Mouse (Mus musculus) small intestine, adult 2 months (tissue): ENCODE measurements around the gene Cpm. TPM values are rescaled to one million over a fixed set of nuclear protein-coding genes. Genes with fewer than 3 reads are reported as not detected.

Experiments
- H3K27ac ChIP-seq: fragments of 200-500 bp; 2 replicates; pipeline ENCODE4 v1.5.1; 2012; ENCODE audit warnings: low read depth, low read length, control low read depth, inconsistent platforms; ENCODE audit not compliant: insufficient read depth
- H3K27me3 ChIP-seq: fragments of 200-500 bp; 2 replicates; pipeline ENCODE4 v1.6.1; 2012; ENCODE audit warnings: mild to moderate bottlenecking, moderate library complexity, low read length, inconsistent platforms; ENCODE audit not compliant: control insufficient read depth, insufficient read depth
- H3K36me3 ChIP-seq: fragments of 200-500 bp; 2 replicates; pipeline ENCODE4 v1.6.1; 2012; ENCODE audit warnings: mild to moderate bottlenecking, low read length, control low read depth, inconsistent platforms; ENCODE audit not compliant: control insufficient read depth, insufficient read depth
- H3K4me1 ChIP-seq: fragments of 200-500 bp; 2 replicates; pipeline ENCODE4 v1.6.1; 2012; ENCODE audit warnings: low read length, inconsistent platforms, mixed read lengths; ENCODE audit not compliant: control insufficient read depth, insufficient read depth, insufficient read length
- H3K4me3 ChIP-seq: fragments of 200-500 bp; 2 replicates; pipeline ENCODE4 v1.5.1; 2012; ENCODE audit warnings: low read depth, mild to moderate bottlenecking, control low read depth, inconsistent platforms, low read length, moderate library complexity
- CTCF ChIP-seq: fragments of 200-500 bp; IDR thresholded peaks from 2 replicates; pipeline ENCODE4 v1.5.1; 2012; ENCODE audit warnings: low read depth, mild to moderate bottlenecking, control low read depth, inconsistent platforms, low read length, moderate library complexity, mixed read lengths; ENCODE audit not compliant: insufficient replicate concordance, insufficient read length; ENCODE audit errors: extremely low read depth
- POLR2A ChIP-seq: fragments of 200-500 bp; IDR thresholded peaks from 2 replicates; pipeline ENCODE4 v1.6.1; 2012; ENCODE audit warnings: low read depth, mild to moderate bottlenecking, control low read depth, inconsistent platforms, low read length, moderate library complexity
- WGBS: fragments of 180-500 bp; shearing (Covaris S2); methylation state at CpG from one replicate; pipeline ENCODE4 v1.1.7; 2018; 5-methylcytosine and 5-hydroxymethylcytosine counted together
- polyA plus RNA-seq: library from polyadenylated mRNA; depleted of rRNA; stranded (reverse); fragments of >200 nt; gene quantifications from 2 replicates; pipeline ENCODE4 v1.2.3, GENCODE M21; 2012

Gene Cpm
- polyA plus RNA-seq, 1 experiment, result 13.8 TPM

DNA sequence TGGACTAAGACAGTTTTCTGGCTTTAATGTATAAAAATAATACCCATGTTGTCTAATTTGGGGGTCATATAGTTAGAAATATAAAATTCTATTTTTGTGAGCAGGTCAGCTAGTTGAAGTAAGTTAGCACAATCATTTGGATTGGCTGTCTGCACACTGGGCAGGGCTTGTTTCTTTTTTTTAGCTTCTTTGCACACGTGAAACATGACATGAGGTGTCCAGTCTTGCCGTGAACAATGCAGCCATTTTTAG lies 60.7 kb downstream of the Cpm start:
- H3K36me3 ChIP-seq, result peaks cover 46% of the 10 kb centered on the region
- 77% methylated on average over 2 of the region's 2 CpGs for WGBS

DNA sequence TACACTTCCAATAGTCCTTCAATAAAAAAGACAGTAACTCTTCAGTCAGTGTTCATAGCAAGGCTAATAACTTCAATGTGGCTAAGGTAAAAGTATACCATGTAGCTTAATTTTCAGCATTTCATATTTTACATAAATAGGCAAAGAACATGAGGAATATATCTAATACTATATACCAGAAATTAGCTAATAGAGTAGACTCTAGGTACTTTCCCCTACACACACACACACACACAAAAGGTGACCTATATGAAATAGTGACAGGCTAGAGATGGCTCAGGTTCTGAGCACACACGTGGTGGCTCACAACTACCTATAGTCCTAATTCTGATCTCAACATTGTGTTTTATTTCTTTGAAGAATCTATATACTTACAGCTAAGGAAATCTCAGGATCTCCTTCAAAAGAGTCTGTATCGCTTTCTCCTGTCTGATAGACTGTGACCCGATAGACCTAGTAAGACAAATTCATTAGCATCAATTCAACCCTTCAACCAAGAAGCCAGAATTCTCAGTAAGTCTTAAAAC lies 61.5 kb downstream of the Cpm start:
- H3K27ac ChIP-seq, result no peak overlapping the region
- no peak for TF ChIP-seq CTCF
- no peak for TF ChIP-seq POLR2A
- no peaks in the 10 kb centered on the region for H3K27me3 ChIP-seq
- 90% methylated on average over 3 of the region's 3 CpGs for WGBS
- H3K4me1 ChIP-seq, result no peaks in the 10 kb centered on the region
- H3K4me3 ChIP-seq, result no peak overlapping the region
- H3K36me3 ChIP-seq, result peaks cover 51% of the 10 kb centered on the region

More for the DNA sequence above, 60.7 kb downstream of the Cpm start:
- Histone ChIP-seq H3K27ac (no peak overlapping the region), H3K4me1 (no peaks in the 10 kb centered on the region), H3K4me3 (no peak overlapping the region), H3K27me3 (no peaks in the 10 kb centered on the region)
- TF ChIP-seq POLR2A (no peak), CTCF (no peak)

DNA sequence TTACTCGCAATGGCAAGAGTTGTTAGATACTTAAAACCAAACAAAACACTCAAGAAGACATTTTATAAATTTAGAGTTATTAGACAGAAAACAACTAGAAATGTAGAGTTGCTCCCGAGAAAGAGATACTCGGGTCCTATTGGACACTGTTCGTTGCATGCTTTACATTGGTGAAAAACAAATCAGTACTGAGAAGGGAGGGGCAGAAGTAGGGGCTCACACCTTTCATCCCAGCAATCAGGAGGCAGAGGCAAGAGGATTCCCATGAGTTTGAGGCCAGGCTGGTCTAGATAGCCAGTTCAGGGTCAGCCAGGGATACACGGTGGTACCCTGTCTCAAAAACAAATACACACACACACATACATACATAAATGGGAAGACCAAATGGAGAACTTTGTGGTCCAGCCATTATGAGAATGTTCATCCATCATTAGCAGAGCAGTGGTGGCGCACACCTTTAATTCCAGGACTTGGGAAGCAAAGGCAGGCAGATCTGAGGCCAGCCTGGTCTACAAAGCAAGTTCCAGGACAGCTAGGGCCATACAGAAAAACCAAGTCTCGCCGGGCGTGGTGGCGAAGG lies 62.2 kb downstream of the Cpm start:
- Histone ChIP-seq H3K27me3 (no peaks in the 10 kb centered on the region), H3K27ac (no peak overlapping the region), H3K36me3 (peaks cover 56% of the 10 kb centered on the region), H3K4me3 (no peak overlapping the region), H3K4me1 (no peaks in the 10 kb centered on the region)
- no peak for TF ChIP-seq CTCF
- no peak for TF ChIP-seq POLR2A
- WGBS, result 92% methylated on average over 10 of the region's 10 CpGs

DNA sequence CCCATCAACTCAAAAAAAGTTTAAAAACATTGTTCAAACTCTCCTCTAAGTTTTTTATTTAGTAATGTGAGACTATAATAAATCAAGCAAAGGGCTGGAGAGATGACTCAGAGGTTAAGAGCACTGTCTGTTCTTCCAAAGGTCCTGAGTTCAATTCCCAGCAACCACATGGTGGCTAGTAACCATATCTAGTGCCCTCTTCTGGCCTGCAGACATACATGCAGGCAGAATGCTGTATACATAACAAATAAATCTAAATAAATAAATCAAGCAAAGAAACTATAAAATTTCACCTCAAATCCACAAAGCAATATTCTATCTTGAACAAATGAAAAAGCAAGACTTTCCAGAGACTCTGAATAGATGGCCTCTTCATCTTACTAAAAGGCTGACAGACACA lies 62.9 kb downstream of the Cpm start:
- Histone ChIP-seq H3K27ac (no peak overlapping the region), H3K27me3 (no peaks in the 10 kb centered on the region), H3K4me1 (no peaks in the 10 kb centered on the region), H3K4me3 (no peak overlapping the region), H3K36me3 (peaks cover 62% of the 10 kb centered on the region)
- TF ChIP-seq POLR2A (no peak), CTCF (no peak)

DNA sequence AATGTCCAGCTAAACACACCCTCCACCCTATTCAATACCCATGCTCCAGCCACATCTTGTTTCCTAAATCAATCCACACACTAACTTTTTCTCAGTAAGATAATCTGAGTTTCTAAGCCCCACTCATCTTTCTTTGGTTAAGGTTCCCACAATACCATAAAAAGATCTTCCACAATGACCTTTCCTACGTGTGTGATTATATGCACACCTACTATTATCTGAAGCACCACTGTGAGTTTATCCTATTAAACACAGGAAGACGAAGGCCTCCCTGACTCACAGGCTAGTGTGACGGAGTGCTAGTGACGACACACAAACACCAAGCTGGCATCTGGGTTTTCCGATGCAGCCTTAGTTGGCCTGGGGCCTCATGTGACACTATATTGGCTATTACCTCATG lies 63.7 kb downstream of the Cpm start:
- H3K36me3 ChIP-seq, result peaks cover 69% of the 10 kb centered on the region
- no peak overlapping the region for H3K4me3 ChIP-seq
- no peaks in the 10 kb centered on the region for H3K4me1 ChIP-seq
- H3K27ac ChIP-seq, result no peak overlapping the region
- H3K27me3 ChIP-seq, result no peaks in the 10 kb centered on the region
- 95% methylated on average over 5 of the region's 5 CpGs for WGBS
- no peak for TF ChIP-seq CTCF
- TF ChIP-seq POLR2A, result no peak

DNA sequence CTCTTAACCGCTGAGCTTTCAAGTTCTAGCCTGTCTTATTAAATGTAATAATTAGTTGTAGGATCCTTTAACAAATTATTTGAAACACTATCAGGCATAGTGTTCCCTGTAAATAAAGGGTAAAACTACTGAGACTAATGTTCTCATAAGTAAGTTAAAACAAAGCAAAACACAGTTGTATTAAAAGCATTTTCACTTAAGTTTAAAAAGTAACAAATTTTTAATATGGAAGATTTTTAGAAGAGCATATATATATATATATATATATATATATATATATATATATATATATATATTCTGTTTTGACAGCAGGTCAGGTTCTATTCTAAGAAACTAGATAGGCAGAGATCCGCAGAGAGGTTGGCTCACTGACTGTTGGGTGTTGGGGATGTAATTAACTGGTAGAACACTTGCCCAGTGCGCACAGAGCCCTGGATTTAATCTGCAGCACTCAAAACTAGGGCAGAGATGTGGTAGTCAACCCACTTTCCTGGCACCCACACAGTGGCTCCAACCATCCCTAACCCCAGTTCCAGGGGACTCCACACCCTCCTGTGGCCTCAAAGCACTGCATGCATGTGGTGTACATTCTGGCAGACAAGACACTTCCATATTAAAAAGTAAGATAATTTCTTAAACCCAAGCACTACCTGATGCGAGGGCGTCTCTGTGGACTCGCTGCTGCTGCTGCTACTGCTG lies 65.1 kb downstream of the Cpm start:
- WGBS, result 96% methylated on average over 6 of the region's 6 CpGs
- TF ChIP-seq POLR2A, result no peak
- no peak for TF ChIP-seq CTCF
- no peak overlapping the region for H3K27ac ChIP-seq
- peaks cover 76% of the 10 kb centered on the region for H3K36me3 ChIP-seq
- H3K4me3 ChIP-seq, result no peak overlapping the region
- no peaks in the 10 kb centered on the region for H3K27me3 ChIP-seq
- no peaks in the 10 kb centered on the region for H3K4me1 ChIP-seq

DNA sequence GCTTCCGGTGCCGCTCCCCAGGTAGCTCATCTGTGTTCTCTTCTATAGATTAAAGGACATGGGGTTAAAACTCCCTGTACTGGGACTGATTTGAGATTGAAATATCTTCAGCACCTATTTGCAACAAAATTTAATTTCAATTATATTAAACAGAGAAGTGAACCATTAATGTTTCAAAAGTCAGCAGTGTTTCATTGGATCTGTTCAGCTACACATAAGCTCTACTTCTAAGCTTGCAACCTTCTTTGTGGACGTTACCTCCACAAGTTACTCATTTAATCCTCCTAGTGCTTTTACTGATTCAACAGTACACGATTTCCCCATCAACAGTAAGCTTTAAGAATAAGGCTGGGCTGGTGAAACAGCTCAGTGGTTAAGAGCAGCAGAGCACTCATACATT lies 65.7 kb downstream of the Cpm start:
- no peak overlapping the region for H3K27ac ChIP-seq
- TF ChIP-seq CTCF (no peak), POLR2A (no peak)
- no peaks in the 10 kb centered on the region for H3K27me3 ChIP-seq
- 95% methylated on average over 4 of the region's 4 CpGs for WGBS
- no peaks in the 10 kb centered on the region for H3K4me1 ChIP-seq
- no peak overlapping the region for H3K4me3 ChIP-seq
- H3K36me3 ChIP-seq, result peaks cover 80% of the 10 kb centered on the region
